Mouse (Mus musculus) cerebellum, adult 11 months (tissue): ENCODE data around the gene Slc12a9.
"Not testable (repeated sequence)": the region's sequence is repeated elsewhere in the genome, so short reads cannot be mapped to it uniquely, and the experiment has no call there.

Experiments
- DNase-seq: peaks from one replicate; pipeline ENCODE4 v3.0.0; 2022

The Slc12a9 gene

DNA sequence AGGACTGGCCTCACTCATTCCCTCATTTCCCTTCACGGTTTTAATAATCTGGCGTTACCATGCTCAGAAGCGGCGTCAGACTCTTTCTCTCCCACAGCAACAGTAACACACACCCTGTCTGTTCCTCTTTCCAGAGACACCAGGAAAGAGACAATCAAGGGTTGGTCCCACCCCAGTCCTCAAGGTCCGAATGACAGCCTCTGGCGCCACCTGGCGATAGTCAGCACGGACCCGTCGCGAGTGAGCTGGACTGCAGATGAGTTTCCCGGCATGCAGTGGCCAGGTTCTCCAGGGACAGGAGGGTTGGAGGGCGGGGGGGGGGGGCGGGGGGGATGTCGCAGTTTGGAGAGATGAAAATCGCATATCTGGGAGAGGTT is 46.8 kb downstream of the Slc12a9 start:
- DNase-seq: peak; percentile 94

DNA sequence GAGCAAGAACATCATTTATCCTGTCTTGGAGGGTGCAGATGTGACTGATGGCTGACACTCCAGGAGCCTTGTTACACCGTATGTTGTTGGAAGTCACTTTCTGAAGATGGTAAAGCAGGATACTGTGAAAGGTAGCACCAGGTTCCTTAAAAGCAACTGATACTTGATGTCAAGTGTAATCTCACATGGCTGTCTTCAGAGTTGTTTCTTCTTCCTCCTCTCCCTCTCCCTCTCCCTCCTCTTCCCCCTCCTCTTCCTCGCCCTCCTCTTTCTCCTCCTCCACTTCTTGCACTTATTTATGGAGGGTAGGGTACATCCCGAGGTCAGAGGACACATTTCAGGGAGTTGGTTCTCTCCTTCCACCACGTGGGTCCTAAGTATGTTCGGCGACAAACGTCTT is 47.4 kb downstream of the Slc12a9 start:
- no peak for DNase-seq

DNA sequence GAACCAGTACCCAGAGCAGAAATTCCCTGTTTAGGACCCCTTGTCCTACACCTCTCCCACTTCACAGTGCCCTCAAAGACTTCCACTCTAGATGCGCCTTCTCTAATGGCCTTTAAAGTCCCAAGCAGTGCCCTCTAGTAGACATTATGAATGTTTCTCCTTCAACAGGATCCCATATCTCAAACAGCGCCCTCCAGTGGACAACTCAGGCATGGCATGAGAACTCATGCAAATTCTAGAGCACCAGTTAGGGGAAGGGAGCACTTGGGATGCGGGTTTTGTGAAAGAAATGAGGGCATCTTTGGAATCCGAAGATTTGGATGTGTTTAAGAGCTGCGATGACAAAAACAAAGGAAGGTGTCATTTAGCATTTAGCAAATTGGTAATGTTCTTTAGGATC is 48.4 kb downstream of the Slc12a9 start:
- peak; percentile 36 for DNase-seq

DNA sequence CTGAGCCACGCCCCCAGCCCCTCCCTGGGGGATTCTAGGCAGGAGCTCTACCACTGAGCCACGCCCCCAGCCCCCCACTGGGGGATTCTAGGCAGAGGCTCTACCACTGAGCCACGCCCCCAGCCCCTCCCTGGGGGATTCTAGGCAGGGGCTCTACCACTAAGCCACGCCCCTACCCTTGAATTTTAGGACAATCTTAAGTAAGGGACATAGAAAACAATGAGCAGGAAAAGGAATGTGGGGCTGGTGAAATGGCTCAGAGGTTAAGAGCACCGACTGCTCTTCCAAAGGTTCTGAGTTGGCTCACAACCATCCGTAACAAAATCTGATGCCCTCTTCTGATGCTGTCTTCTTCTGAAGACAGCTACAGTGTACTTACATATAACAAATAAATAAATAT is 49.0 kb downstream of the Slc12a9 start:
- not testable (repeated sequence) for DNase-seq

DNA sequence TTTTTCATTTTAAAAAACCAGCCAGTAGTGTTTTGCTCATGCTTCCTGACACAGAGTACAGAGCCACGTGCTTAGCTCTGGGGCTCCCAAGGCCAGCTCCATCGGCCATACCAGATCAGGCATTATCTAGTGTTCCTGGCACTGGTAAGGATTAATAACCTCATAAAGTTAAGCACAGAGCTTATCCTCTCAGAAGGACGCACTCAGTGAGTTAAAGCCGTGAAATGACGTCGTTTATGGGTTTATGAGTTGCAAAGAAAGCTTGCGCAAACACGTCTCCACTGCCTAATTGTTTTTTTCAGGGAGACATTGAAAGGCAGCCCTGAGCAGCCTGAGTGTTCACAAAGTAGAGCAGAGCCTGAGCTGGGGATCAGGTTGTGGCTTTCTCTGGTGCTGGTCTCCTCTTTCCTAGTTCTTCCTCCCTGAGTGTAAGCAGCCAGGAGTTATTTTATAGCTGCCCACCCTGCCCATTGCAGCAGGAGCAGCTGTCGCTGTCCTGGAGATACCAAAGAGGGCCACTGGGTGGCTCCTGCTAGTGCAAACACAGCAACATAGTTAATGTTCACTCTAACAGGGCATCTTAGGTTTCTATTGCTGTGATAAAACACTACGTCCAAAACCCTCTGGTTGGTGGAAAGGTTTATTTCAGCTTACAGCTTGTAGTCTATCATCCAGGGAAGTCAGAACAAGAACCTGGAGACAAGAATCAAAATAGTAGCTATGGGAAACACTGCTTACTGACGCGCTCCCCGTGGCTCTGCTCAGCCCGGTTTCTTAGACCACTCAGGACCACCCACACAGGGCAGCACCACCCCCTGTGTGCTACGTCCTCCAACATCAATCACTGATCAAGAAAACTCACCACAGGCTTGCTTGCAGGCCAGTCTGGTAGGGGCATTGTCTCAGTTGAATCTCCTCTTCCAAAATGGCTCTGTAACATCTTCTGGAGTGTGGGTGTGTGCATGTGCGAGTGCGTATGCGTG is 55.7 kb downstream of the Slc12a9 start:
- no peak for DNase-seq

DNA sequence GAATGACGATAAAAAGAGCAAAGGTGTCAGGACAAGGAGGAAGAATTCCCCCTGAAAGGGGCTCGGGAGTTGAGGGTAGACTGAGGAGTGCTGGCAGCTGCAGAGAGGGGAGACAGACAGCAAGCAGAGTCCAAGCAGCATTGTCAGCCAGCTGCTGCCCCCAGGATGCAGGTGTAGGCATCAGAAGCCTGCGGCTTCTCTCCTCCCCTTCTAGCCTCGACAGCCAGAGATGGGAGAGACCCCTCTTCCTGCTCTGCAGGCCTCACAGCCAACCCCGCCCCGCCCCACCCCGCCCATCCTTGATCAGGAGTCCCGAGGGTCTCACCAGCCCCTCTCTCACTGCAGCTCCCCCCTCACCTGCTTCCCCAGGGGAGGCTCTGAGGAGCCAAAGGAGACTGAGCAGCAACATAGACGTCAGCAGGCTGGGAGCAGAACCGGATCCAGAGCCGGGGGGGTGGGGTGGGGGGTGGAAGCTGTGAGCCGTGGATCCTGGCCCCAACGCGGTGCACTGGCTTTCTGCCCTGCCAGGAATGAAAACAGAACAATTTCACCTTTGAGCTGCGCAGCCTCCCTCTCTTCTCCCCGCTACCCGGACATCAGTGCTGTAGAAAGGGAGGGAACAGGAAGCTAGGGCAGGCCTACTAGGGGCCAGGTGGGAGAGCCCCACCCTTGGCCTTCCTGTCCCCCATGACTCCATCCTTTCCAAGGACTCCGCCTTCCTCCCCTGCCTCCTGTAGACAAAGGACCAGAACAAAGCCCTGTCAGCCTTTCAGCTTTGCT is 65.1 kb downstream of the Slc12a9 start:
- no peak for DNase-seq

DNA sequence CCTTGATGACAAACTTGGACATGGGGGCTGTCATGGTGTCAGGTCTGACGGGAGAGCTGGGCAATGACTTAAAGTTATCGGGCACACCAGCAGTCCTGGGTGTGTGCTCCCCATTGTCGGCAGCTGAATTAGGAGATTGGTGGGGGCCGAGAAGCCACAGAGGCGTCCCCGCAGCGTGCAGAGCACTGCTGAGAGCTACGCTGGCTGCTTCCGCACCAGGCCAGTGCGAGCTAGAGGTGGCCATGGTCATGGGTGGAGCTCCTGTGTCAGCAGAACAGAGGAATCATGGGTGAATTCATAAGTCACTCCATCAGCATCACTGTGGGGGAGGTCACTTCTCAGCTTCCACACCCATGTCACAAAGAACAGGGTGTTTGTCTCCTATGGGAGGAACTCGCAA is 68.6 kb downstream of the Slc12a9 start:
- DNase-seq: no peak
